Comparison of ENCODE assay signal across 8 mouse cellular contexts in the genomic region with DNA sequence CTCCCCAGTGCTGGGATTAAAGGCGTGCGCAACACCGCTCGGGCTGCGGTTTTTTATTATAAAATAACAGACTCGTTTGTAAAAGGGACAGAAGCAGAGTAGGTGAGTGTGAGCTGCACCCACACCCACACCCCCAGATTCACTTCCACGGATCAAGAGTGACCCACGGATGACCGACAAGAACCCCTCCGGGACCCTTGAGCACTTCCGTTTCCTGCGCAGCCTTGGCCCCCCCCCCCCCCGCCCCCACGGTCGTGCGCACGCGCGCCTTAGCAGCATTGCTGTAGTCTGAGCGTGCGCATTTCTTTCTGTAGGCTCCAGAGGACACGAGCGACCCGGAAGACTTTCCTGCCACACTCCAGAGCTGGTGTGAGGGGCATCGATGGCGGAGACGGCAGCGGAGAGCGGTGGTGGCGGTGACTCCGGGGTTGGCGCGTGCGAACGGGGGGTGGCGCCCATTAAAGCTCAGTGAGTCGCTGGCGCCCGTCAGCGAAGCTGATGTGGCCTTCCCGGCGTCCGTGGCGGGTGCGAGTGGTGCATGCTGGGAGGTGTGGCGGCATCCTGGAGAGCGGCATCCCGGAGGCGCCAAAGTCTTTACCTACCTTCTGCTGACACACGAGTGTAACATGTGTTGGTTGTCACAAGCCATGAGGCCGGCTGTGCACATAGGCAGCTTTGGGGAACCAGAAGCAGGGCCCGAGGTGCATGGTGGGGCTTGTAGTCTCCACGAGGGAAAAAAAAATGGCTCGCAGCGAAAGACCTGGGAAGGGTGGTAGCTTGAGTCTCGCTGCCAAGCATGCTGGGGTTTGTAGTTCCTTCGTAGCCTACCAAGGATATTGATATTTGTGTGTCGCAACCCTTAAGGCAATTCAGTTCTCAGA. TPM values are rescaled to one million over a fixed set of nuclear protein-coding genes. Genes with fewer than 3 reads are reported as not detected.
DNase-seq lines count a peak whose midpoint lies in the region; ATAC-seq and TF ChIP-seq lines count a peak whose summit lies in the region.

A gene (plus strand): TSS at position 284 of the 881 bp plus-strand sequence.

- no peak for TF ChIP-seq EP300 in ES-Bruce4 (IDR thresholded peaks at IDR 0.05; ENCODE audit: insufficient read depth, low read depth, low read length)

- H3K4me2 ChIP-seq in forebrain, embryonic 14.5 days (ENCODE audit: low read length), result peak within 1 kb of the TSS; percentile 65

- WGBS in forebrain, embryonic 14.5 days, result 2% methylated on average over 58 of the region's 58 CpGs
- WGBS in lung, adult 2 months, result under 1% methylated on average over 58 of the region's 58 CpGs

- peak; percentile 82 for ATAC-seq in forebrain, embryonic 14.5 days
- peak; percentile 76 for ATAC-seq in neutrophil, adult 5-6 weeks (ENCODE audit: extremely low read depth, insufficient number of reproducible peaks, low FRiP score, poor library complexity, severe bottlenecking)

- H3K9ac ChIP-seq in ES-Bruce4 (ENCODE audit: low read depth, poor library complexity, severe bottlenecking), result peak within 1 kb of the TSS; percentile 92
- peak within 1 kb of the TSS; percentile 77 for H3K9ac ChIP-seq in forebrain, embryonic 14.5 days (ENCODE audit: low read length)

- H3K27me3 ChIP-seq in ES-Bruce4 (ENCODE audit: control insufficient read depth, insufficient read depth, low read length, poor library complexity, severe bottlenecking), result no peaks in the 10 kb centered on the region
- no peaks in the 10 kb centered on the region for H3K27me3 ChIP-seq in forebrain, embryonic 14.5 days (replicated peaks; ENCODE audit: control insufficient read depth, insufficient read depth, low read length)

- H3K9me3 ChIP-seq in ES-Bruce4 (replicated peaks; ENCODE audit: control insufficient read depth, insufficient read depth, low read length, poor library complexity, severe bottlenecking), result no peaks in the 10 kb centered on the region
- no peaks in the 10 kb centered on the region for H3K9me3 ChIP-seq in forebrain, embryonic 14.5 days (replicated peaks; ENCODE audit: control insufficient read depth, low read length)

- no peaks in the 10 kb centered on the region for H3K4me1 ChIP-seq in ES-Bruce4 (ENCODE audit: control insufficient read depth, insufficient read depth, low read length)
- peaks cover 7% of the 10 kb centered on the region for H3K4me1 ChIP-seq in forebrain, embryonic 14.5 days (ENCODE audit: control insufficient read depth, insufficient read depth, low read length)
- peaks cover 7% of the 10 kb centered on the region; the same call in 1 of the 2 replicates for H3K4me1 ChIP-seq in lung, adult 2 months (ENCODE audit: control insufficient read depth, insufficient read depth, low read length)

- DNase-seq in cerebellum, adult 11 months, result peak; percentile 92
- peak; percentile 96 for DNase-seq in forebrain, embryonic 14.5 days (ENCODE audit: low spot score)
- DNase-seq in heart, postnatal 14 days, result peak; percentile 85
- DNase-seq in layer of hippocampus, adult 18-20 months (ENCODE audit: low spot score in 2 of 2), result peak; percentile 89 to 91
- peak; percentile 95 for DNase-seq in lung, adult 2 months
- peak; percentile 79 to 87 for DNase-seq in thymus, adult 18-20 months

- intact Hi-C loops in heart, postnatal 14 days (cut with DNase I), result no loop called here

- H3K27ac ChIP-seq in ES-Bruce4 (ENCODE audit: insufficient read depth, low read length), result peak within 1 kb of the TSS; percentile 72
- peak within 1 kb of the TSS; percentile 97 for H3K27ac ChIP-seq in forebrain, embryonic 14.5 days (ENCODE audit: low read depth, low read length)

- TF ChIP-seq CTCF in ES-Bruce4 (IDR thresholded peaks at IDR 0.05; ENCODE audit: low read depth, low read length), result no peak
- no peak for TF ChIP-seq CTCF in lung, adult 2 months (IDR thresholded peaks at IDR 0.05; ENCODE audit: insufficient read depth, low read length)

- peak within 1 kb of the TSS; percentile 92 for H3K4me3 ChIP-seq in ES-Bruce4 (ENCODE audit: low read depth, low read length)
- peak within 1 kb of the TSS; percentile 69 for H3K4me3 ChIP-seq in forebrain, embryonic 14.5 days (ENCODE audit: low read depth, low read length)
- peak within 1 kb of the TSS; percentile 83 for H3K4me3 ChIP-seq in lung, adult 2 months (replicated peaks; ENCODE audit: extremely low read depth, low read depth, low read length)

- H3K36me3 ChIP-seq in ES-Bruce4 (ENCODE audit: control insufficient read depth, insufficient read depth, low read length, poor library complexity, severe bottlenecking), result no peaks in the 10 kb centered on the region; the same call in 1 of the 2 replicates
- peaks cover 32% of the 10 kb centered on the region for H3K36me3 ChIP-seq in forebrain, embryonic 14.5 days (ENCODE audit: control insufficient read depth, insufficient read depth, low read length)

- TF ChIP-seq POLR2A in ES-Bruce4 (IDR thresholded peaks at IDR 0.05; ENCODE audit: insufficient read depth, low read length), result peak; percentile 52
- TF ChIP-seq POLR2A in lung, adult 2 months (IDR thresholded peaks at IDR 0.05; ENCODE audit: borderline replicate concordance, extremely low read depth, low read depth, low read length), result peak; percentile 94; the same call in 1 of the 2 replicates

RNA-seq across cellular contexts. Expression of the gene that starts here (rescaled TPM):
- 18.4 and 18.9 TPM in 2 replicates for polyA plus RNA-seq in ES-Bruce4 (2011; ENCODE audit: insufficient read depth, insufficient read length, low read depth, missing spikeins)
- polyA plus RNA-seq in forebrain, embryonic 14.5 days (2014; fragmentation: Nextera tagmentation; extraction: Ambion mirVana), result 48.2 and 57.3 TPM in 2 replicates
- 10 to 100 TPM; 19.6 to 21.6 TPM for total RNA-seq in heart, postnatal 14 days (2021)
- 10 to 100 TPM; 63.4 to 68.8 TPM for total RNA-seq in layer of hippocampus, adult 18-20 months (2021)
- polyA plus RNA-seq in lung, adult 2 months (2012; rRNA removed), result 81.7 and 84.5 TPM in 2 replicates
- total RNA-seq in neutrophil, adult 5-6 weeks (2017), result 25.9 and 27.0 TPM in 2 replicates

Comparison
In these comparisons a context has a peak if more than half of its experiments do, and no peak if none do; other contexts are left out.
1. Peak in every context shown above with its lines: DNase-seq, ATAC-seq, H3K4me3 ChIP-seq and H3K27ac ChIP-seq.